Mouse (Mus musculus) urinary bladder, postnatal 36 days (tissue): Measurements from ENCODE around the gene C1qtnf1.
A peak's percentile ranks its signal among the peaks of the same experiment; 100 is the strongest.

Source experiments
- DNase-seq, 2 experiments: peaks; one replicate each; pipeline ENCODE4 v3.0.0; 2022; ENCODE audit warnings: low spot score in 2 of 2, mixed read lengths in 1 of 2

The C1qtnf1 gene

GRCm38 (mm10) chr11:118436471-118436935 lies 8.5 kb downstream of the C1qtnf1 start:
- DNase-seq, result no peak

GRCm38 (mm10) chr11:118438665-118439414 lies 10.8 kb downstream of the C1qtnf1 start:
- no peak for DNase-seq

GRCm38 (mm10) chr11:118442691-118443090 lies 14.7 kb downstream of the C1qtnf1 start:
- no peak for DNase-seq

- peak; percentile 52 to 77 for DNase-seq
Observed at GRCm38 (mm10) chr11:118443201-118443970, 15.4 kb downstream of the C1qtnf1 start.

- DNase-seq, result peak; percentile 59 to 67
Observed at GRCm38 (mm10) chr11:118445843-118446242, 17.8 kb downstream of the C1qtnf1 start.

GRCm38 (mm10) chr11:118447346-118447745 lies 19.3 kb downstream of the C1qtnf1 start:
- DNase-seq, result no peak

GRCm38 (mm10) chr11:118448385-118448784 lies 20.4 kb downstream of the C1qtnf1 start:
- DNase-seq, result peak in 1 of 2 experiments; percentile 66

- DNase-seq, result peak in 1 of 2 experiments; percentile 36
Observed at GRCm38 (mm10) chr11:118451211-118451610, 23.2 kb downstream of the C1qtnf1 start.

GRCm38 (mm10) chr11:118452955-118453354 lies 25.0 kb downstream of the C1qtnf1 start:
- no peak for DNase-seq

- peak in 1 of 2 experiments; percentile 43 for DNase-seq
Observed at GRCm38 (mm10) chr11:118453886-118454671, 26.1 kb downstream of the C1qtnf1 start.

GRCm38 (mm10) chr11:118455788-118456187 lies 27.8 kb downstream of the C1qtnf1 start:
- DNase-seq, result no peak

GRCm38 (mm10) chr11:118456937-118457336 lies 28.9 kb downstream of the C1qtnf1 start:
- peak in 1 of 2 experiments; percentile 70 for DNase-seq

GRCm38 (mm10) chr11:118459051-118459450 lies 31.0 kb downstream of the C1qtnf1 start:
- peak; percentile 47 to 74 for DNase-seq

- DNase-seq, result no peak
Observed at GRCm38 (mm10) chr11:118459536-118459935, 31.5 kb downstream of the C1qtnf1 start.

- DNase-seq, result no peak
Observed at GRCm38 (mm10) chr11:118460280-118460679, 32.3 kb downstream of the C1qtnf1 start.

- no peak for DNase-seq
Observed at GRCm38 (mm10) chr11:118467441-118468035, 39.5 kb downstream of the C1qtnf1 start.

- no peak for DNase-seq
Observed at GRCm38 (mm10) chr11:118469509-118470160, 41.6 kb downstream of the C1qtnf1 start.

GRCm38 (mm10) chr11:118470234-118470966 lies 42.4 kb downstream of the C1qtnf1 start:
- DNase-seq, result peak in 1 of 2 experiments; percentile 44

GRCm38 (mm10) chr11:118471676-118472075 lies 43.7 kb downstream of the C1qtnf1 start:
- no peak for DNase-seq

GRCm38 (mm10) chr11:118473161-118473560 lies 45.2 kb downstream of the C1qtnf1 start:
- DNase-seq, result no peak
